Mouse (Mus musculus) spleen, adult 2 months (tissue): ENCODE measurements at regions not wholly inside any gene's neighbourhood (a gene's known extent, or its start where the extent isn't known, plus 50 kb on each side); places are given as distances from the start of the nearest gene placed in this dataset.

ENCODE experiments used
- CTCF ChIP-seq: fragments of 200-500 bp; IDR thresholded peaks from 2 replicates; pipeline ENCODE4 v1.5.1; 2011; ENCODE audit warnings: mild to moderate bottlenecking, inconsistent platforms; ENCODE audit not compliant: insufficient read depth, insufficient read length, insufficient replicate concordance; ENCODE audit errors: extremely low read depth
- POLR2A ChIP-seq: fragments of 200-500 bp; IDR thresholded peaks from 2 replicates; pipeline ENCODE4 v1.6.1; 2011; ENCODE audit warnings: low read depth, low read length, inconsistent platforms

GRCm38 (mm10) chr11:32952271-32952670, 127.9 kb upstream of the Smim23 start:
- TF ChIP-seq POLR2A = no peak
- no peak for TF ChIP-seq CTCF
